Mouse (Mus musculus): ENCODE data around the gene Lrrc63. TPM values are rescaled to one million over a fixed set of nuclear protein-coding genes. Genes with fewer than 3 reads are reported as not detected.

Gene Lrrc63
- polyA plus RNA-seq (2012; rRNA removed), result 0.04 TPM in 1 of 2 replicates, not detected in the other

DNA sequence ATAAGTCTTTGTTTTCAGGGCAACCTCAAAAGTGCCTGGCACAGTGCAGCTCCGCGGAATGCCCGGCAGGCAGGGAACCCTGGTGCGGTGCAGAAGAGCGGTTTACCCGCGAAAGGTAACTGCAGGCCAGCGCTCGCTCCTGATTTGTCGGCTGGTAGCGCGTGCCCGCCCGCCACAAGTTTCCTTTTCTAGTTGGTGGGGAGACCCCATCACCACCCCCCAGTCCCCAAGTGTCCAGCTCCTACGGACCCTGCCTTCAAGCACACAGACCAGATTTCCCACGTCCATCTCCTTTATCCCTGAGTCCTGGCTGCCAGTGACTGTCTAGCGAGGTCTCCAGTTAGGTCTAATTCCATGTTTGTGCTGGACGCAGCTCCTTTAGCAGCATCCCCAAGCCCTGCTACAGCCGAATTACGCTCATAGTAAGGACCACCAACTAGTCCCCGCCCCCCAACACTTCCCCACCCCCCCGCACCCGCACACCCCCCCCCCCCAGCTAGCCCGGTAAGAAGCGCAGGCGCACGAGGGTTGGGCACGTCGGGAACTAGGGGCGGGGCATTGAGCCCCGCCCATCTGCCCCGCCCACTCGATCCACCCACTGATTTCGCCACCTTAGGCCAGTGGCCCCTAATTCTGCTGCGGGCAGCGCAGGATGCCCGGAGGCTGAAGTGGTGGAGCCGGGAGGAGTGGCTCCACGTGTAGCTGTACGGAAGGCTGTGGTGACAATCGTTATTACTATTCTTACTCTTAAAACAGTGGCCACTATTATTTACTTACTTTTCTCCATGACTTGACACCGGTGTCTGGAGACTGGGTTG, at the start of gene Lrrc63, which contains the start of gene Lcp1:
Gene Lrrc63 (minus strand): TSS at position 381 of the 818 bp plus-strand sequence.
Gene Lcp1 (plus strand): TSS at position 601 of the 818 bp plus-strand sequence.
- TF ChIP-seq POLR2A (IDR thresholded peaks at IDR 0.05; ENCODE audit: low read depth, low read length) (peak; percentile 40; the same call in 1 of the 2 replicates), CTCF (IDR thresholded peaks at IDR 0.05; ENCODE audit: extremely low read depth, insufficient read depth, insufficient read length, insufficient replicate concordance) (no peak)
- 1% methylated on average over 42 of the region's 42 CpGs for WGBS
- DNase-seq (ENCODE audit: low read depth in 1 of 2, low spot score in 2 of 2), result peak; percentile 53 to 72

GRCm38 (mm10) chr14:75179255-75179963, 48.7 kb upstream of the Lrrc63 start:
- peak; percentile 3; the same call in 1 of the 2 replicates for TF ChIP-seq POLR2A (IDR thresholded peaks at IDR 0.05; ENCODE audit: low read depth, low read length)
- no peak for TF ChIP-seq CTCF (IDR thresholded peaks at IDR 0.05; ENCODE audit: extremely low read depth, insufficient read depth, insufficient read length, insufficient replicate concordance)
- 0 out of 2 replicates have a peak, but pooled peaks cover 3% of the 10 kb centered on the region for H3K36me3 ChIP-seq (ENCODE audit: control insufficient read depth, insufficient read depth, low read length)
- peaks cover 40% of the 10 kb centered on the region for H3K4me1 ChIP-seq (ENCODE audit: control insufficient read depth, insufficient read depth, insufficient read length)
- peak; percentile 81 to 88 for DNase-seq (ENCODE audit: low read depth in 1 of 2, low spot score in 2 of 2)
- H3K4me3 ChIP-seq (ENCODE audit: extremely low read depth, insufficient read depth, insufficient read length), result peak overlapping the region; percentile 67
- no peaks in the 10 kb centered on the region for H3K27me3 ChIP-seq (ENCODE audit: control insufficient read depth, insufficient read depth, low read length)
- H3K27ac ChIP-seq (ENCODE audit: insufficient read depth, low read length), result peak overlapping the region; percentile 98
- WGBS, result 3% methylated on average over 20 of the region's 20 CpGs

More for the DNA sequence above, at the start of gene Lrrc63, which contains the start of gene Lcp1:
- peak within 1 kb of the TSS; percentile 83 for H3K4me3 ChIP-seq (ENCODE audit: extremely low read depth, insufficient read depth, insufficient read length)
- H3K4me1 ChIP-seq (ENCODE audit: control insufficient read depth, insufficient read depth, insufficient read length), result no peaks in the 10 kb centered on the region; the same call in 1 of the 2 replicates
- H3K27me3 ChIP-seq (ENCODE audit: control insufficient read depth, insufficient read depth, low read length), result no peaks in the 10 kb centered on the region
- H3K36me3 ChIP-seq (ENCODE audit: control insufficient read depth, insufficient read depth, low read length), result no peaks in the 10 kb centered on the region
- H3K27ac ChIP-seq (ENCODE audit: insufficient read depth, low read length), result peak within 1 kb of the TSS; percentile 48

DNA sequence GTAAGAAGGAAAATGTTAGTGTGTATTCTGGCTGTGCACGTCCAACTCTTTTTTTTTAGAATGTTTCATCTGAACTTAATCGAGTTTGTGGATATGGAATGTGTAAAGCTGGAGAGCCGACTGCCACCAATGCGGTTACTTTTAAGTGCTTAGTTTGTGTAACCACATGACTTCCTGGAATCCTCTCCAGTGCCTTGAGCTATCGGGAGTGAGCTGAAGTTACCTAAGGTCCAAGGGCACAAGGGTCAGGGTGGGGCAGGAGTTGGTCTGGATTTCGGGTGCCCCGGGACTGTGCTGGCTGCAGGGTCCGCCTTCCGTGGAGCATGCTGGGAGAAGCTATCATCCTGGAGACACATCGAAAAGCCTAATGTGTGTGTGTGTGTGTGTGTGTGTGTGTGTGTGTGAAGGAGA, 48.1 kb upstream of the Lrrc63 start:
- H3K36me3 ChIP-seq (ENCODE audit: control insufficient read depth, insufficient read depth, low read length), result 0 out of 2 replicates have a peak, but pooled peaks cover 1% of the 10 kb centered on the region
- H3K27ac ChIP-seq (ENCODE audit: insufficient read depth, low read length), result peak overlapping the region; percentile 98
- DNase-seq (ENCODE audit: low read depth in 1 of 2, low spot score in 2 of 2), result peak in 1 of 2 experiments; percentile 33
- TF ChIP-seq POLR2A (IDR thresholded peaks at IDR 0.05; ENCODE audit: low read depth, low read length), result no peak
- TF ChIP-seq CTCF (IDR thresholded peaks at IDR 0.05; ENCODE audit: extremely low read depth, insufficient read depth, insufficient read length, insufficient replicate concordance), result no peak
- 4% methylated on average over 10 of the region's 10 CpGs for WGBS
- H3K4me3 ChIP-seq (ENCODE audit: extremely low read depth, insufficient read depth, insufficient read length), result peak overlapping the region; percentile 67
- H3K27me3 ChIP-seq (ENCODE audit: control insufficient read depth, insufficient read depth, low read length), result no peaks in the 10 kb centered on the region
- H3K4me1 ChIP-seq (ENCODE audit: control insufficient read depth, insufficient read depth, insufficient read length), result peaks cover 34% of the 10 kb centered on the region

- peak; percentile 71 to 72 for DNase-seq (ENCODE audit: low read depth in 1 of 2, low spot score in 2 of 2)
Observed at GRCm38 (mm10) chr14:75178384-75178793, 47.7 kb upstream of the Lrrc63 start.

DNA sequence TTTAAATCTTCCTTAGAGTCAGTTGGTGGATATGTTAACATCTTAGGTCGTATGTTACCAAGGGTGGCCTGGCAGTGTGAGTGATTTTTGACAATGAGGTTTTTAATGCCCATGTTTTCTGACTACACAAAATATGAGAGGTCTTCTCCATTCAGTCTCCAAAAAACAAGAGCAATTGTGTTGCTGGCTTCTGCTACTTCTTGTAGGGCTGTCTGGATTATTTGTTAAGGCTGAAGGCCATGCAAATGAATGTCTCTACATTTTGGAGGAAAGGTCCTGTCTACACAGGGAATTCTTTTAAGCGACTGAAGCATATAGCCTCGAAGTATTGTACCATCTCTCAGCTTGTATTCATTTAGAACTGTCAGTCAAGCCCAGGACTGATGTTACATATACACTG, 46.7 kb upstream of the Lrrc63 start:
- Histone ChIP-seq H3K27ac (ENCODE audit: insufficient read depth, low read length) (peak overlapping the region; percentile 76; the same call in 1 of the 2 replicates), H3K27me3 (ENCODE audit: control insufficient read depth, insufficient read depth, low read length) (no peaks in the 10 kb centered on the region), H3K4me1 (ENCODE audit: control insufficient read depth, insufficient read depth, insufficient read length) (peaks cover 22% of the 10 kb centered on the region), H3K4me3 (ENCODE audit: extremely low read depth, insufficient read depth, insufficient read length) (peak overlapping the region; percentile 61), H3K36me3 (ENCODE audit: control insufficient read depth, insufficient read depth, low read length) (0 out of 2 replicates have a peak, but pooled peaks cover 1% of the 10 kb centered on the region)
- 6% methylated on average over 3 of the region's 3 CpGs for WGBS
- TF ChIP-seq CTCF (IDR thresholded peaks at IDR 0.05; ENCODE audit: extremely low read depth, insufficient read depth, insufficient read length, insufficient replicate concordance) (no peak), POLR2A (IDR thresholded peaks at IDR 0.05; ENCODE audit: low read depth, low read length) (no peak)
- no peak for DNase-seq (ENCODE audit: low read depth in 1 of 2, low spot score in 2 of 2)

More at GRCm38 (mm10) chr14:75178384-75178793, 47.7 kb upstream of the Lrrc63 start:
- peak overlapping the region; percentile 67 for H3K4me3 ChIP-seq (ENCODE audit: extremely low read depth, insufficient read depth, insufficient read length)
- H3K27ac ChIP-seq (ENCODE audit: insufficient read depth, low read length), result peak overlapping the region; percentile 98
- WGBS, result 4% methylated on average over 14 of the region's 14 CpGs
- H3K4me1 ChIP-seq (ENCODE audit: control insufficient read depth, insufficient read depth, insufficient read length), result peaks cover 29% of the 10 kb centered on the region
- TF ChIP-seq CTCF (IDR thresholded peaks at IDR 0.05; ENCODE audit: extremely low read depth, insufficient read depth, insufficient read length, insufficient replicate concordance), result no peak
- no peak for TF ChIP-seq POLR2A (IDR thresholded peaks at IDR 0.05; ENCODE audit: low read depth, low read length)
- H3K36me3 ChIP-seq (ENCODE audit: control insufficient read depth, insufficient read depth, low read length), result 0 out of 2 replicates have a peak, but pooled peaks cover 1% of the 10 kb centered on the region
- no peaks in the 10 kb centered on the region for H3K27me3 ChIP-seq (ENCODE audit: control insufficient read depth, insufficient read depth, low read length)

DNA sequence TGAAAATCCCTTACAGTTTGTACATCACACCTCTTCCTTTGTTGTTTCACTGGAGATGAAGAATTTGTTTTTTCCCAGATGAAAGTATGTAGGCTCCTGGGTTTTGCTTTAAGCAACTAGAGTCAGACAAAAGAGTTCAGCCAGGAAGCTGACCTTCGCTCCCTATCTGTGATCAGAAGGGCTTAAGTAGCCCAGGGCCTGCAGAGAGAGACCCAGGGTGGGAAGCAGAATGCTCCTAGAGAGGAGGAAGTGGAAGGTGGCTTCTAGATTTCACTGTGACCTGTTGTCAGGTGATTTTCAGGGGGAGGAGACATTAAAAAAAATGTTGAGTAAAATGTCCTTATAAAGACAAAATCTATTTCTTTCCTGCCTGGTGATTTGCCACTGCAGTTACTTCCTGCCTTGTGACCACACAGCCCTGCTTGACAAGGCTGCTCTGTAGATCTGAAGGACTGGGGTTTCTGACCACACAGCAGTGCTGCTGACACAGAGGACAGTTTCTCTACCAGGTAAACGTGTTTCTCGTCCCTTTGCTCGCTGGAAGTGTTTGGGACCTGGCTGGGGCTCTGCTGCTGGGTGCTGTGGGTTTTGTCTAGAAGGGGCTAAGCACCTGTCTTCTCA, 45.9 kb upstream of the Lrrc63 start:
- peak; percentile 70 to 75 for DNase-seq (ENCODE audit: low read depth in 1 of 2, low spot score in 2 of 2)
- no peak for TF ChIP-seq CTCF (IDR thresholded peaks at IDR 0.05; ENCODE audit: extremely low read depth, insufficient read depth, insufficient read length, insufficient replicate concordance)
- TF ChIP-seq POLR2A (IDR thresholded peaks at IDR 0.05; ENCODE audit: low read depth, low read length), result peak; percentile 96
- 16% methylated on average over 4 of the region's 4 CpGs for WGBS
- Histone ChIP-seq H3K27me3 (ENCODE audit: control insufficient read depth, insufficient read depth, low read length) (no peaks in the 10 kb centered on the region), H3K36me3 (ENCODE audit: control insufficient read depth, insufficient read depth, low read length) (0 out of 2 replicates have a peak, but pooled peaks cover 1% of the 10 kb centered on the region), H3K4me3 (ENCODE audit: extremely low read depth, insufficient read depth, insufficient read length) (peak overlapping the region; percentile 62), H3K27ac (ENCODE audit: insufficient read depth, low read length) (peak overlapping the region; percentile 89), H3K4me1 (ENCODE audit: control insufficient read depth, insufficient read depth, insufficient read length) (peaks cover 20% of the 10 kb centered on the region; the same call in 1 of the 2 replicates)
